Mouse (Mus musculus): Measurements from ENCODE around the gene Dgki.

DNA sequence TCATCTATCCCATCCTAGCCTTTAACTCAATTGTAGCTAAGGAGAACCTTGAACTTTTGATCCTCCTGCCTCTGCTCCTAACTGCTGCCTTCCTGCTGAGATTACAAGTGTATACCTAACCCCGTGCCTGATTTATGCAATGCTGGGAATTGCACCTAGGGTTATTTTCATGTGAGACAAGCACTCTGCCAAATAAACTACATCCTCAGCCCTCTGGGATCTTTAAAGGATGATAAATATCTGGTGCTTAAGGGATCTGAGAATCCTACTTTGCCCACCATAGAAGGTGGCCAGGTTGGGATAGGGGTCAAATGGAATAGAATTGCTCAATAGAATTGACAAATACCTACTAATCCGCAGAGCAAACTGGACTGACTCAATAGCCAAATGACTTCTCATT, 49.3 kb downstream of the Dgki start:
- TF ChIP-seq CTCF (IDR thresholded peaks at IDR 0.05; ENCODE audit: control insufficient read depth, insufficient read depth, insufficient read length) (no peak), CEBPB (IDR thresholded peaks at IDR 0.05; ENCODE audit: low read depth) (no peak), USF1 (IDR thresholded peaks at IDR 0.05; ENCODE audit: low read depth) (no peak), MAX (IDR thresholded peaks at IDR 0.05) (no peak)
